Mouse (Mus musculus) 3134 (cell line): ENCODE measurements around the gene Pik3r1.

Source experiments
- DNase-seq: peaks from one replicate; pipeline ENCODE4 v3.0.0-alpha.2; 2011; ENCODE audit warnings: low spot score; ENCODE audit not compliant: insufficient read length; ENCODE audit errors: extremely low read depth

The Pik3r1 gene

DNA sequence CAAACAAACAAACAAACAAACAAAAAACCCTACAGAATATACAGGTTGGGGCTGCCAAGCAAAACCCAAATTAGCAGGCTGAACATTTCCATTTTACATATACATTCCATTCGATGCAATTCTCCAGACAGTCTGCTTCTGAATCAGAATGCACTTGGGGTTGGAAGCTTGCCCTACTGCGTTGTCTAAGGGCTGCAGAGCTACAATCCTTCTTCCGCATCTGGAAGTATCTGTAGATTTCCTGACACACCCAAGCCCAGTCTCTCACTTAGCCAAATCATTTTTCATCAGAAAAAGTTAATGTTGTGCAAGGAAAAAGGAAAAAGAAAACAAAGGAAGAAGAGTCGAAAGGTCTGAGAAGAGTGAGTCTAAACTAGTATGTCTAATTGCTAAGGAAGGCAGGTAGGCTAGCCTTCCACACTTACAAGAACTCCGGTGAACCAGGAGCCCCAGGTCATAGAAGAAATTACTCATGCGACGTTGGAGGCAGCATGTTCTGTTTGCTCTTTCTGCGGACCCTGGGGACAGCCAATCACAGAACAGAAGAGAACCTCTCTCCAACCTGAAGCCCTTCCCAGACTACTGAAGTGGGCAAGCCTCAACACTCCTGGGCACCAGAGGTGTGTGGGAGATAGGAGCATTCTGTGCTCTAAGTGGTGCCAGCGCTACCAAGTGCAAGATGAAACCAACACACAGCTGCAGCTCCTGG lies 55.1 kb downstream of the Pik3r1 start:
- DNase-seq: no peak

DNA sequence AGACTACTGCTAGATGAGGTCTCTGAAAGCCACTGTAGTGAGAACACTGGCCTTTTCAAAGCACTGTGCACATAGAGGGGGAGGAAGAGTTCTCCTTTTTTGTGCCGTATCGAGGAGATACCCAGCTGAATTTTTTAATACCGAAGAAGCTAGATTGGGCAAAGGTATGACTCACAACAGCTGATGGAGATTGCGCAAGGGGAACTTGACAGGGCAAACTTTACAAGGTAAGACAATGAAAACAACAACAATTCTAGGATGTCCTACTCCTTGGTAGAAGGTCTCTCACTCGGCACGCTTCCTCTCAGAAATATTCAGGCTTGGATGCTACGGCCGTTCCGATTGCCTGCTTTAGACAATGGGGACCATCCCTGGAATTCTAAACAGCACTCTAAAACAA lies 55.9 kb downstream of the Pik3r1 start:
- DNase-seq: no peak

DNA sequence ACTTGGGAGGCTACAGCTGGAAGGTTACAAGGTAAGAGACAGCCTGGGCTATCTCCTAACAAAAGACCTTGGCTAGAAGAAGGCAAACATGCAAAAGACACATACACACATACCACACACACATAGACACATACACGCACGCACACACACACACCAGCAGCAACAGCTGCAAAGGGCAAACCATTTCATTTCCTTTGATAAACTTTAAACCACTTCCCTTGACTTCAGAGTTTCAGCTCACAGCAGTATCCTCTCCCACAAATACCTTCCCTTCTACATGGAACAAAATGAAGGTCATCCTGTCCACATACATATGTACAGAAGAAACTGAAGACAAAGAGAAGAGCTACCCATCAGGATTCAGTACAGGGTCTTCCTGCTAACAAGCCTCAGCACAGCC lies 56.7 kb downstream of the Pik3r1 start:
- no peak for DNase-seq

DNA sequence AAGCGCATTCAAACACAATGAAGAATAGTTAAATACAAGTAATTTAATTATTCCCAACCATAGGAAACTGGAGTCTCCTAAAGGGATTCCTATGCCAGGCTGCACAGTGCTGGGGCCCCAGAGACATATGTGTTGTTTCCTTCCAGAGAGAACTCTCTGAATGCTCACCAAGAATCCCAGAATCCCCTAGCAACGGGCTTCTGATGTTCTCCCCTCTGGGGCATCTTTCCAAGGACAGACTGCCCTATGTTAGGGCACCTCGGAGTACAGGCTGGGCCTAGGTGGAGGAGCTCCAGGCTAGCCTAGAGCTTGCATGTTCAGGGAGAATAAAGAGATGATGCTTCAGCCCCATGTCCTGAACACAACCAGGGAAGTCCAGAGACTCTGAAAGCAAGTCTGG lies 58.2 kb downstream of the Pik3r1 start:
- no peak for DNase-seq

DNA sequence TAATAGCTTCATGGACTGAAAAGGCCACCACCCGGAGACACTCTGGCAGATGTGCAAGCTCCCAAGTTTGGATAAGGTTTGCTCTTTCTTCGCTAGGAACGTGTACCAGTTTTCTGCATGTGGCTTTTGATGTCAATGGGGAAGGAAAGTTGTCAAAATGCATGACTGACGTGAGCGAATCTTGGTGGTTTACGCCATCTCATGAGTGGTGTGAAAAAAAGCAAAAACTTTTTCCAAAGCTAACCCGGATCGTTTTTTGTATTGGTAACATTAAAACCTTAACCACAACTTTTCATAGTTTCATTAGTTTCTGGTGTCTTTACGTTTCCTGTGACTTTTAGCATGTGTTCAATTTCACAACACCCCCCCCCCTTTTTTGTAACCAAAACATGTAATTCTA lies 60.8 kb downstream of the Pik3r1 start:
- DNase-seq: no peak

DNA sequence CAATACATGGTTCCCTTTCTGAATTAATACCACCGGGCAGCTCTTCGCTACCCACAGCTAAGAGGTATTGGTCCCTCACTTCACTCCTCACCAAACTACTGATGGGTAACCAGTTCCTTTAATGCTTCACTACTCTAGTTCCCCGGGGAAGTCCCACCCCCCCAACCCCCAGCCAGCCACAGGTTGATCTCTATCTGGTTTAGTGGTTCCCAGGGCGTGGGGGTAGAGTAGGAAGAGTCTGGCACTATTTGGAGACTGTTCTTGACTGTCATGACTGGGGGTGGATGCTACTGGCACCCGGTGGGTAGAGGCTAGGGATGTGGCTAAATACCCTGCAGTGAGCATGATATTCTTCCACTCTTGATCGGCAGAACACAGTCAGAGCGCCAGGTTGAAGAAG lies 61.6 kb downstream of the Pik3r1 start:
- no peak for DNase-seq

DNA sequence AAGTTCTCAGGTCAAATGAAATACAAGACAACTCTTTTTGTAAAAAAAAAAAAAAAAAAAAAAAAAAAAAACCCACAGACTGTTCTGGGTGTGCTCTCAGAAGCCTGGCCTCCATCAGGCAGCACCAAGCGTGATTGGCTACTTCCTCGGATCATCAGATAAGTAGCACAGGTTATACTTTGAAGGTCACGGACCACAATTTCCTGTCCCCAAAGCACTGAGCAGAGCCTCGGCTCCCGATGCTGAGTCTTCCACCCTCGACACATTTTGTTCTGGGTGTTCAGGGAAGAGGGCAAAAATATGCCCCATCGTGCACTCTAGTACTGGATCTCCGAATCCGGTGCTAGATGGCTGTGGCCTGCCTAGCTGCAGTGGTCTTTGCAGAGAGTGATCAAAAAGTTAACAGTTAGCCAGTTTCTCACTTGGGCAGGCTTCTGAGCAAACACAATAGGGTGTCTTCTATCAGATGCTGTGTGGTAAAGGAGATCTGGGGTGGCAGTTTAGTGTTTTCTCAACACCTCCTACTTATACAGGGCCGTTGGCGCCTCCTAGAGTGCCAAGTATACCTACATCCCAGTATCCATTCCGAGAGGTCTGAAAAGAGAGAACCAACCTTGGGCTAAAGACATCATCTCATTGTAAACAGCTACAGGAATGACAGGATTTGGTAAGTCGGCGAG lies 65.8 kb downstream of the Pik3r1 start:
- no peak for DNase-seq

DNA sequence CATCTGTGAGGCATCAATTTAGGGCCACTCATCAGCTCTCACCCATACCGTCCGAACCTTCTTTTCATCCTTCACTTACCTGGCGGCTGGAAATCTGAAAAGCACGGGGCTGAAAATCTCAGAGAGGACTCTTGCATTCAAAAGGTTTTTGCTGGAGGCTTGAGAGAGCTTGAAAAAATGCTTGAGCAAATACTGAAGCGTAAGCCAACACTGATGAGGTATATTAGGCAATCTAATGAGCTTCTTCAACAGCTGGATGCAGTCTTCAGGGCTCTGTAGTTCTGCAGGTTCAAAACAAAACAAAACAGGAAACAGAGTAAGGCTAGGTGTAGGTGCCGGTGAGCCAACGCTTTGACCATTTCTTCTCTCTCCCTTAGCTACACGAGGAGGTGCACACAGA lies 66.4 kb downstream of the Pik3r1 start:
- DNase-seq: no peak

DNA sequence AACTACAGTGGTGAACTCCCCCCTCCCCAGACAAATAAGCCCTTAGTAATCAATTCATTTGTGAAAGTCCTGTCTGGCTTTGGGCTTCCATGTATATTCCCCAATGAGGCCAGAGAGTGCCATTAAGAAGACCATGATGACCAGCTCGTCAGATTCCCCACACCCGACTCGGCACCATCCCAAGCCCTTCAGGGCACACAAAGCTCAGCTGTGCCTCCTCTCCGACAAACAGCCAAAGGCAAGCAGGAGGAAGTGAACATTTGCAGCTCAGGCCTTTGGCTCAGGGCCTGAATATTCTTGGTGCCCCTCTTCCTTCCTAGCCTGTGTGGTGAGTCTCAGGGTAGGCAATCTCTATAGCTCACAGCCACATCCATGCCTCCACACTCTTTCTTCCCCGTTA lies 68.3 kb downstream of the Pik3r1 start:
- DNase-seq: no peak

DNA sequence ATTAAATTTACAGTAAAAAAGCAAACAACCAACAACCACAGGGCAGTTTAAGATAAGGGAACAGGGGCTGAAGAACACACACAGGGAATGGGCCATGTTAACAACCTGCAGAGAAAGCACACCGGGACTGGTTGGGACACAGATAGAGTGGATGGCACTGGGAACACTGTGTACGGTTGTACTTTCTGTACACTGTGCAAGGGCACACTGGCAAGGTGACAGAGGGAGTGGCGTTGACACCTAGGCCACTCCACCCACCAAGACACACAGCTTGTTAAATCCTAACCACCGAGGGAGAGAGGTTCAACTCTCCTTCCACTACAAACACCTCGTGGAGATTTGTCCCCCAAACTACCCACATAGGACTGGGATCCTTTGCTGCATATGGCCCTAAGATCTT lies 70.1 kb downstream of the Pik3r1 start:
- DNase-seq: no peak

DNA sequence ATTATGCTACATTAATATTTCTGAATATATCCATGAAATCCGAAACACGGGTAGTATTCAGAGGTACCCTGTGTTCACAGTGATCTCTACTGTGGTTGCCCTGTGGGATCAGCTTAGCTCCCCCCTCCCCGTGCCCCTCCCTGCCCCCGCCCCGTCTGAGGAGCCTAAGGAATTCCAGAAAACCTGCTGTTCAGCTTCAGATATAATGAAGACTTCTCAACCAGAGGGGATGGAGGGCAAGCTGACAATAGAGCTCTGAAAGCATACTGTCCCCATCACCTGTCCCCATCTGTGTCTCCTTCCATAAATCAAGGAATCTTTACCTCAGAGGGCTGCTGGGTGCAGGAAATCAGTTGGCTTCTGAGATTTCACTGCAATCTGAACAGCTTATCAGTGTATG lies 70.6 kb downstream of the Pik3r1 start:
- no peak for DNase-seq

DNA sequence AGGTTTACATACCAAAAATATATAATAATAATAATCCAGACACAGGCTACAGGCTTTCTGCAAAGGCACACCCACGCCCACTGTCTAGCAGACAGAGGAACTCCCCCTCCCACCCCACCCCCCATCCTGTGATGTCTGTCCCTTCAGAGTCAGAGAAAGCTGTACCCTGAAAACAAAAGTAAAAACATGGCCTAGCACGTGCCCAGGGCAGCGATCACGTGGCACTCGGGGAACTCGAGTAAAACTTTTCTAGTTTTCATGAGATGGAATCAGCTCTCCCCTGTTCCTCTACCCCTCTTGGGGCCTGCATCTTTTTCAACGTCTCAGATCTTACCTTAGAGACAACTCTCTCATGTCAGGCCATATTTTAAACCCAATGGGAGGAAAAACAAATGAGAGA lies 71.2 kb downstream of the Pik3r1 start:
- DNase-seq: no peak

DNA sequence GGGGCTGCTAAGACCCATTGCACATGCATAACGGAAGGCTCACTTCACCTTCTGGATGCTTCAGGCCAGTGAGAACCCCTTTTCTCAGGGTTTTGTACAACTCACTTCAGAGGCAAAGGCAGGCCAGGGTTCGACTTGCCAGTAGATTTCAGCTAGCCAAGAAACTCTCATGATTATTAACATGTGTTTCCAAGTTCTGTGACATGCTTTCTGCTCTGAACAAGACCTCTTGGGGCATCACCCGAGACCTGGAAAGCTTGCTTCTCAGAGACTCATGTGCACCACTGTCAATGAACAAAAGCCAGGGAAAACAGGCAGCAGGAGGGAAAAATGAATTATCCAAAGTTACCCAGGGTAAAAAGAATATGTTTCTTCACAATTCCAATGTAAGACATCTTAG lies 71.7 kb downstream of the Pik3r1 start:
- no peak for DNase-seq

DNA sequence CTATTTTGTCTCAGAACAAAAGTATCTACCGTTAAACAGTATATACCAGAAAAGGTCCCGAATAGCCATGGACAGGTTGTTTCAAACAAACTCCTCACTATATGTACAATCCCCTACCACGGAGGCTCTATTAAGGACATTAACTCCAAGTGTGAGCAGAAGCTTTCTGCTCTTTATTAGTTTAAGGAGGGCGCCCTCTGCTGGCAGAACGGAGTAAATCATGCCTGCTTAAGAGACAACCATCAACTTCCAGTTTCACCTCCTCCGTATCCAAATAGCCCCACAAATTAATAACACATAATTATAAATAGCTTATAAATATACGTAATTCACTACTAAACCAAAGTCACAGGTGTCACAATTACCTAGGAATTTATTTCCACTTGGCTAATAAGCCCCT lies 72.1 kb downstream of the Pik3r1 start:
- no peak for DNase-seq

DNA sequence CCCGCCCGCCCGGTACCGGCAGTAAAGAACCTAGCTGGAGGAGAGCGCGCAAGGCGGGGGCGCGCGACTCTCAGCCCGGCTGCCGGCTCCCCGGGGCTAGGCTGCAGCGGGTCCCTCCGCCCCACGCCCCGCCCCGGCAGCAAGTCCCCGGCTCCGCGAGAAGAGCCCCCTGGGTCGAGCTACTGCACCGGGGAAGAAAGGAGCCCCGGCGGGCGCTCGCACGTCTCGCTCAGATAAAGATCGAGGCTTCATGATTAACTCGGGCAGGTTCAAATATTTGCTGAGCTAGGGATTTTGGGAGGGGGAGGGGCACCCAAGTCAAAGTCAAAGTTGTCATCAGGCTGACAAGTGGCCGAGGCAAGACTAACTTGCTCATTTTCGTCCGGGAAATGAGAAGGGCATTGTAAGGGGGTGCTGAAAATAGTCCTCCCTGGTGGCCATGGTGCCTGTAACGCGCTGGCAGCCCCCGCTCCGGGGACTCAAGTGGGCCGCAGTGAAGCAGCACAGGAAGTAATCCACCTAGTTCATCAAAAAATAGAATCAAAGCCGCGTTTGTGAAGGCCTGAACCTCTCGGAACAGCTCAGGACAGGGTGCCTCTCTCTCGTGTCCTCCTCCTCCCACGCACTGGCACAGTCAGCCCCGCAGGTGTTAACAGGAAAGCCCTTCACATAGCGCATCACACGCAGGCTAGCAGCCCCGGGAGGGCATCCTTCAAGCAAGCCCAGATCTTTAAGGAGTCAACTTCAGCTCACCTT lies 73.3 kb downstream of the Pik3r1 start:
- peak; percentile 57 for DNase-seq

DNA sequence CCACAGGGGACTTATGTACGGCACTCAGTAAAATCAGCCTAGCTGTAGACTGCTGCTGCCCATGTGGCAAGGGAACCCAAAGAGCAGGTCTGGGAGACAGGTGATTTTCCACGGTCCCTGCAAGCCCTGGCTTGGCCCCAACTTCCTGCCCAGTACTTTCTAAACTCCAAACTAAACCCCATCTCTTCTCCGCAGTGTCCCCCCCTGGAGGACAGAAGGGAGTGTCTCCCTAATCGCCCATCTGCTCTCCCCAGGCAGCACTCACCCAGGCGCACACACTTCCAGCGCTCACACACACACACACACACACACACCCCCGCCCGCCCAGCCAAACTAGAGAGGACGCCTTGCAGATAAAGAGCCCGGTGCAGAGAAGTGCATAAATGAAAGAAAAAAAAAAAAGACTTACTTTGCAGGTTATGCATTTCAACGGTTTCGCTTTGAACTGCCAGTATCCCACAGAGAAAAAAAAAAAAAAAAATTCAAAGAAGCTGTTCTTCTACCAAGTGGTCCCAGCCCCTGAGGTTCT lies 74.0 kb downstream of the Pik3r1 start:
- peak; percentile 65 for DNase-seq

DNA sequence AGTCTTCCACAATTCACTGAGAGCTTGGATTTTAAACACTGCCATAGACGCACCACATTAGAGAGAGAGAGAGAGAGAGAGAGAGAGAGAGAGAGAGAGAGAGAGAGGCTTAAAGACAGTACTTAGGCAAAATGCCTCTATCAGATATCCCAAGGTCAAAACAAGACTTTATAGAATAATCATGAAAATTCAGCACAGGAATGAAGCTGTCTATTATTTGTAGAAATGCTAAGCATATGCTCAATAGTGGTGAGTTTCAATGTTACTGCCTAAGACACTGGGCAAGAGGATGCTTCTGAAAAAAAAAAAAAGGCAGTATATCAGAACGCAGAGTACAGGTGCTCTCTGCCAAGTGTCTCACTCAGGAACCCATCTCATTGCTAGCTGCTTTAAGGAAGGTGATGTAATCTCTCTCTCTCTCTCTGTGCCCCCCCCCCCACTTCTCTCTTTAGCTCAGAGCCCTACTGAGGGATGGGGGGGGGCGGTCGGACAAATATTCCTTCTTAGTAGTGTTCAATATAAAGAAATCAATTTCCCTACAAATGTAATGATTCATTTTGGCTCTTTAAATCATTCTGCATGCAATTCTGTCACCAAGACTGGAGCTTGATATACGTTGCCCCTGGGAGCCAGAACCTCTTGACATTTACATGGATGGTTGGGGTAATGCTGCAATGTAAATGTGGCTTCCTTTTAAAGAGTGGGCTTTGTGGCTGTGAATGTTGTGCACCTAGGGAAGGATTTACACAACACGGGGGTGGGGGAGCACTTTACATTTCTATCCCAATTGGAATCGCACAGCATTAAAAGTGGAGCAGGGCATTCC lies 74.9 kb downstream of the Pik3r1 start:
- no peak for DNase-seq

DNA sequence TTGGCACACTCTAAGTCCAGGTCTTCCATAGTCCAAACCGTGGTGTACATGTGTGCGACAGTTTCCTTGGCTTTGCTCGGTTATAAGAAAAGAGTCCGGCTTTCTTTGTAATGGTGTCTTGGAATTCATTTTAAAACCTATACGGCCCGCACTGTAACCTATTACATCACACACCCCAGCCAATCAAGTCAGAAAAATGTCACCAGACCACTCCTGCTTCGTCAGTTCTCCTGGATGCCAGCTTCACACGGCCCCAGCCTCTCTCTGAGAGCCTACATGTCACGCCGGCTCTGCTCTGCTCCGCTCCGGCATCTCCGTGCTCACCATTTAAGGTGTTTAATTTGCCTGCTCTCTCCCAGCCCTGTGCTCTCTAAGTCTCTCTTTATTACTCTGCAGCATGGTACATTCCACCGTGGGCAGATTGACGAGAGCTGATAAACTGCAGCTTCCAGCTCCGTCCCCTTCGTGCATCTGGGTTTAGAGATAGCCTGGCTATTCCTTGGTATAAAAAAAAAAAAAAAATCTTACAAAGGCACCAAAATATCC lies 75.7 kb downstream of the Pik3r1 start:
- DNase-seq: peak; percentile 66

DNA sequence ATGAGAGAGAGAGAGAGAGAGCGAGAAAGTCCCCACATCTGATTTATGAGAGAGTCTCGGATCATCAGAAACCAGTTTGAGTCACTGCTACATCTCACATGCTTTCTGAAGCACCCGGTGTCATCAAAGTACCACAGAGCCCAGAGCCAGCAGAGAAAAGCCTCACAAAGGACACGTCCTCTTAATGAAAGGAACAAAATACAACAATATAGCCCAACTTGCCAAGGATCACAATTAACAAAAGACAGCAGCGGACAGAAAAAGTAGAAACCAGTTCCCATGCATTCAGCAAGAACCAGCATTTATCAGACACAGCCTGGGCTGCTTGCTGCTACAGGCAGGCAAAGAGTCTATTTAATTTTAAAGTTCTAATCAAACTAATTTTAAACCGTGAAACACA lies 76.3 kb downstream of the Pik3r1 start:
- no peak for DNase-seq

DNA sequence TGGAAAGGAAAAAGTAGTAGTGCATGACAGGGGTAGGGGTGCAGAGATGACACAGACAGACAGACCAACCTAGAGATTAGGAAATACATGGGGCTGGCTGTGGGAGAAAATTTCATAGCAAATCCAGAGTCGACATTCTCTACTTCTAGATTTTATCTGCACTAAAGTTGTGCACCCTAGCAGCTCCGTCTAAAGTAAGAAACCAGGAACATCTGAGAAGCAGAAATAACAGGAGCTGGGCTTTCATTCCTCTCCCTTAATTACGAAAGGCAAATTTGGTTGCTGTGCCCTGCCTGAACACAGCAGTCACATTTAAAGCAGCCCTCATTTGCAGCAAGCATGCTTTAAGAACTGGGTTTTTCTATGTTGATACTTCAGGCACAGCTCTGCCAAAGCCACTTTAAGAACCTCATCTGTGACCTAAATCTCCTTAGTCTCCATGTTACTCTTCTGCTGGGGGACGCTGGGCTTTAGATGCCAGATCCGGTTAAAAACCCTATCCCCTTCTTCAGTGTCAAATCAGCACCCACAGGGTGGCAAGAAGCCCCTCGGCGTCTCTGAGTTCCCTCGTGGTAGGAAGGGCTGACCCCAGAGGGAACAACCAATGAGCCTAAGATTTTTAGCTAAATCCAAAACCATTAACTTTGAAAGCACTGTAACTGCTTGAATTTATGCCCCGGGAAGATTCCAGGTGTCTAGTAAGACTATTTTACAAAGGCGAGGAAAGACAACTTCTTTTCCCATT lies 76.9 kb downstream of the Pik3r1 start:
- DNase-seq: no peak
